Mouse (Mus musculus) forebrain, embryonic 12.5 days (tissue): Measurements from ENCODE around the gene Wdr70. TPM values are rescaled to one million over a fixed set of nuclear protein-coding genes. Genes with fewer than 3 reads are reported as not detected.
"Not testable (repeated sequence)": the region's sequence is repeated elsewhere in the genome, so short reads cannot be mapped to it uniquely, and the experiment has no call there.

ENCODE experiments used
- ATAC-seq: fragments of 200-750 bp; cut with Nextera tagmentation; 2 replicates; pipeline ENCODE4 v1.8.0; 2017; ENCODE audit warnings: moderate TSS enrichment; ENCODE audit not compliant: low FRiP score
- H3K27ac ChIP-seq: fragments of 300-500 bp; sonication (generic); 2 replicates; pipeline ENCODE4 v1.5.1; 2016; ENCODE audit warnings: mild to moderate bottlenecking
- H3K27me3 ChIP-seq: fragments of 300-500 bp; sonication (generic); 2 replicates; pipeline ENCODE4 v1.6.1; 2016; ENCODE audit warnings: mild to moderate bottlenecking
- H3K36me3 ChIP-seq: fragments of 300-500 bp; sonication (generic); replicated peaks from 2 replicates; pipeline ENCODE4 v1.6.1; 2016; ENCODE audit warnings: mild to moderate bottlenecking
- H3K4me1 ChIP-seq: fragments of 300-500 bp; sonication (generic); 2 replicates; pipeline ENCODE4 v1.6.1; 2016
- H3K4me2 ChIP-seq: fragments of 300-500 bp; sonication (generic); 2 replicates; pipeline ENCODE4 v1.6.1; 2016; ENCODE audit warnings: mild to moderate bottlenecking, moderate library complexity
- H3K4me3 ChIP-seq: fragments of 300-500 bp; sonication (generic); replicated peaks from 2 replicates; pipeline ENCODE4 v1.5.1; 2016; ENCODE audit warnings: mild to moderate bottlenecking
- H3K9ac ChIP-seq: fragments of 300-500 bp; sonication (generic); 2 replicates; pipeline ENCODE4 v1.6.1; 2016; ENCODE audit warnings: mild to moderate bottlenecking
- H3K9me3 ChIP-seq: fragments of 300-500 bp; sonication (generic); 2 replicates; pipeline ENCODE4 v1.6.1; 2016
- WGBS: fragments of 180-500 bp; shearing (Covaris S2); methylation state at CpG from one replicate; pipeline ENCODE4 v1.1.7; 2016; 5-methylcytosine and 5-hydroxymethylcytosine counted together
- polyA plus RNA-seq: library from polyadenylated mRNA; unstranded; fragments of >200 nt; fragmentation: Nextera tagmentation; extraction: Ambion mirVana; gene quantifications from 2 replicates; pipeline ENCODE4 v1.2.1, GENCODE M21; 2016

Gene Wdr70
- 65.1 and 68.7 TPM in 2 replicates for polyA plus RNA-seq

DNA sequence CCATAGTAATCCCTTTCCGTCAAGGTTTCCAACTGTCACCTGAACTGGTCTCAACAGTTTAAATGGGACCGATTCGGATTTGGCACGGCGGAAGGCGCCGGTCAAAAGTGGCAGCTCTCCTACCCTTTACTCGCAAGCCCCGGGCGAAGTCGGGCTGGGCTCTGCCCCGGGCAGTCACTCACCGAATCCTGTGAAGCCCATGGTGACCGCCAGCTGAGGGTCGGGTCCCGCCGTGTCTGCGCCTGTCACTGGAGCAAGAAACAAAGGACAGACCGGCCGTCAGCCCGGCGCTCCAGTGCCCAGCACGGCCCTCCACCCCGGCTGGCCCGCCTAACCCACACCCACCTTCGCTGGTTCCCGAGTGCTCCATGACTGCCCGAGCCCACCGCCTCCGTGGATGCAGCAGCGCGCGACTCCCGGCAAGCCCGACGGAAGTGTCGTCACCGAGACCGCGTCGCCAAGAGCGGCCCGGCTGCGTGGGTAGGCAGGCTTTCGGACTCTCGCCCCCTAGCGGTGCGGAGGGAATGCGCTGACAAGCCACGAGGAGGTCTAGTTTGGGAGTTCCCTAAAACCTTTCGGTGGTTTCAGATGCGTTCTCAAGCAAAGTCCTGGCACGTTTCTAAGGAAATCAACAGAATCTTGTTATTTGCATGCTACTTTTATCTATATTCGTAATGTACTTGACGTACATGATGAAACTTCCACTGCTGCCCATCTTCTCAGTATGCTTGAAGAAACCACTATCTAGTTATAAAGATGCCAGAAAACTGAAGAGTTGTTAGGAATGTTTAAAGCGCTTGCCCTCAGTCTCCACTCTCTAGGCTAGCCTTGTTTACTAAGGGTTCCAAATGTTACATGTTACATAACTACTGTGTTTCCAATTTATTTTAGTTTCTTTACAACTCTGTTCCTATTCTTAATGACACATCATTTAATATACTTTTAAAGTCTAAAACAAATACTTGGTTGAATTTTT lies at the start of gene Wdr70:
Gene Wdr70, minus strand, starts transcription at position 436 of the 976 bp plus-strand sequence.
- peaks cover 5% of the 10 kb centered on the region for H3K4me1 ChIP-seq
- H3K27me3 ChIP-seq = no peaks in the 10 kb centered on the region
- H3K4me3 ChIP-seq = peak within 1 kb of the TSS; percentile 75
- 2% methylated on average over 56 of the region's 56 CpGs for WGBS
- H3K27ac ChIP-seq = no peak within 1 kb of the TSS
- H3K9ac ChIP-seq = peak within 1 kb of the TSS; percentile 76
- peak; percentile 95 for ATAC-seq
- peaks cover 16% of the 10 kb centered on the region; the same call in 1 of the 2 replicates for H3K36me3 ChIP-seq
- no peaks in the 10 kb centered on the region for H3K9me3 ChIP-seq
- peak within 1 kb of the TSS; percentile 50 for H3K4me2 ChIP-seq

GRCm38 (mm10) chr15:8135606-8136005 lies 36.6 kb upstream of the Wdr70 start:
- WGBS = 93% methylated on average over 5 of the region's 5 CpGs

GRCm38 (mm10) chr15:8131761-8132160 lies 32.8 kb upstream of the Wdr70 start:
- H3K36me3 ChIP-seq = peaks cover 93% of the 10 kb centered on the region
- no peaks in the 10 kb centered on the region for H3K27me3 ChIP-seq
- H3K9me3 ChIP-seq = no peaks in the 10 kb centered on the region
- no peak overlapping the region for H3K9ac ChIP-seq
- ATAC-seq = no peak
- no peak overlapping the region for H3K27ac ChIP-seq
- H3K4me3 ChIP-seq = no peak overlapping the region
- no peaks in the 10 kb centered on the region for H3K4me1 ChIP-seq
- no peak overlapping the region for H3K4me2 ChIP-seq

More at GRCm38 (mm10) chr15:8135606-8136005, 36.6 kb upstream of the Wdr70 start:
- Histone ChIP-seq H3K4me2 (no peak overlapping the region), H3K27me3 (no peaks in the 10 kb centered on the region), H3K9me3 (no peaks in the 10 kb centered on the region), H3K4me1 (no peaks in the 10 kb centered on the region), H3K4me3 (no peak overlapping the region), H3K9ac (no peak overlapping the region), H3K27ac (no peak overlapping the region), H3K36me3 (peaks cover 87% of the 10 kb centered on the region)
- ATAC-seq = no peak

DNA sequence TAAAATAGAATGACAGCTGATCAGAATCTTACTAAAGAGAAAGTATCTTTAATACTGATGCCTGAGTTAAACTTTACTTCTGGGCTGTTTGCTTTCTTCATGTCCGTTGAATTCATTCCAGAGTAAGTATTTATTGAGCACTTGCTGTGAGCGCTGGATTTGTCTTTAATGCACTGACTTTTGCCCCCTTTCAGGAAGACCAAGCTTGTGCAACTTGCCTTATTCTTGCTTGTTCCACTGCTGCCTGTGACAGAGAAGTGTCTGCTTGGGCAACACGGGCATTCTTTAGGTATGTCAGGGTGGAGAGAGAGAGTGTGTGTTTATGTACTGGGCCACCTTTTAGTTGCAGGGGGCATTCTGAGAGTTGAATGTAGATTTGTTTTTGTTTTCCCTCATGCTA lies 32.3 kb upstream of the Wdr70 start:
- ATAC-seq = no peak
- H3K4me3 ChIP-seq = no peak overlapping the region
- peaks cover 93% of the 10 kb centered on the region for H3K36me3 ChIP-seq
- H3K9me3 ChIP-seq = no peaks in the 10 kb centered on the region
- no peak overlapping the region for H3K27ac ChIP-seq
- H3K4me2 ChIP-seq = no peak overlapping the region
- H3K9ac ChIP-seq = no peak overlapping the region
- H3K4me1 ChIP-seq = no peaks in the 10 kb centered on the region
- H3K27me3 ChIP-seq = no peaks in the 10 kb centered on the region
- WGBS = 91% methylated on average over 3 of the region's 3 CpGs

DNA sequence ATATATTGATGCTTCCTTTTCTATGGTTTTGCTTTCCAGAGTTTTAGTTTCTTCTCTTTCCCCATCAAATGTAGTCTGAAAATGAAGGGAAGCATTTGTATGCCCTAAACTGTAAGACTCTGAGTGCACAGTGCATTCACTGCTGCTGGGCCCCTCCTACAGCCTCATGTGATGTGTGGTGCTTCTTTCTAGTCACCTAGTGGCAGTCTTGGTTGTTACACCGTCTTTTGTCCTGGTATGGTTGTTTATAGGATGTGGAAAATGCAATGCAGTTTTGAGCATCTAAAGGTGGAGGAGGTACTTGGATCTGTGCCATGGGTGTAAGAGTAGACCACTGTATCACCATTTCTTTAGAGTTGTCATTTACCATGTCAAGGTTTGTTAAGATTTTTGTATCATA lies 30.3 kb upstream of the Wdr70 start:
- Histone ChIP-seq H3K9me3 (no peaks in the 10 kb centered on the region), H3K4me2 (no peak overlapping the region), H3K4me1 (no peaks in the 10 kb centered on the region), H3K9ac (no peak overlapping the region), H3K36me3 (peaks cover 80% of the 10 kb centered on the region), H3K27ac (no peak overlapping the region), H3K4me3 (no peak overlapping the region), H3K27me3 (no peaks in the 10 kb centered on the region)
- 74% methylated on average over 1 of the region's 1 CpGs for WGBS
- no peak for ATAC-seq

GRCm38 (mm10) chr15:8109782-8110181 lies 10.8 kb upstream of the Wdr70 start:
- peak overlapping the region; percentile 78 for H3K9ac ChIP-seq
- H3K27me3 ChIP-seq = no peaks in the 10 kb centered on the region
- peak overlapping the region; percentile 82 for H3K4me3 ChIP-seq
- 7% methylated on average over 8 of the region's 8 CpGs for whole genome bisulfite sequencing
- H3K27ac ChIP-seq = no peak overlapping the region
- H3K4me1 ChIP-seq = peaks cover 17% of the 10 kb centered on the region
- peak overlapping the region; percentile 69 for H3K4me2 ChIP-seq
- H3K9me3 ChIP-seq = no peaks in the 10 kb centered on the region
- no peak for ATAC-seq
- peaks cover 27% of the 10 kb centered on the region for H3K36me3 ChIP-seq

- under 1% methylated on average over 53 of the region's 54 CpGs for WGBS
- ATAC-seq = peak; percentile 96
- no peaks in the 10 kb centered on the region for H3K27me3 ChIP-seq
- peaks cover 24% of the 10 kb centered on the region for H3K36me3 ChIP-seq
- H3K4me3 ChIP-seq = peak within 1 kb of the TSS; percentile 82
- H3K9ac ChIP-seq = peak within 1 kb of the TSS; percentile 78
- peak within 1 kb of the TSS; percentile 82 for H3K27ac ChIP-seq
- H3K4me1 ChIP-seq = peaks cover 17% of the 10 kb centered on the region
- H3K4me2 ChIP-seq = peak within 1 kb of the TSS; percentile 69
- no peaks in the 10 kb centered on the region for H3K9me3 ChIP-seq
Observed at GRCm38 (mm10) chr15:8108966-8109743, 10.1 kb upstream of the Wdr70 start, which contains the start of gene Nup155. TSS of gene Nup155 (plus strand) at chr15:8109273.

- 65% methylated on average over 19 of the region's 19 CpGs for WGBS
- H3K27me3 ChIP-seq = no peaks in the 10 kb centered on the region
- ATAC-seq = peak; percentile 40
- H3K36me3 ChIP-seq = peaks cover 17% of the 10 kb centered on the region
- H3K4me2 ChIP-seq = peak overlapping the region; percentile 69
- peaks cover 17% of the 10 kb centered on the region for H3K4me1 ChIP-seq
- H3K27ac ChIP-seq = peak overlapping the region; percentile 82; the same call in 1 of the 2 replicates
- H3K4me3 ChIP-seq = peak overlapping the region; percentile 82
- H3K9me3 ChIP-seq = no peaks in the 10 kb centered on the region
- peak overlapping the region; percentile 78 for H3K9ac ChIP-seq
Observed at GRCm38 (mm10) chr15:8108360-8108965, 9.5 kb upstream of the Wdr70 start.

GRCm38 (mm10) chr15:8101975-8102542 lies 3.0 kb upstream of the Wdr70 start:
- not testable (repeated sequence) for H3K4me2 ChIP-seq, H3K27me3 ChIP-seq, ATAC-seq, H3K9ac ChIP-seq, H3K27ac ChIP-seq, H3K36me3 ChIP-seq, H3K9me3 ChIP-seq, H3K4me1 ChIP-seq, H3K4me3 ChIP-seq
- 86% methylated on average over 14 of the region's 15 CpGs for WGBS

GRCm38 (mm10) chr15:8097853-8098252 lies 1.2 kb downstream of the Wdr70 start:
- ATAC-seq = no peak
- H3K4me2 ChIP-seq = peak overlapping the region; percentile 50
- 23% methylated on average over 7 of the region's 7 CpGs for WGBS
- no peak overlapping the region for H3K9ac ChIP-seq
- no peak overlapping the region for H3K27ac ChIP-seq
- H3K4me1 ChIP-seq = peaks cover 5% of the 10 kb centered on the region
- no peaks in the 10 kb centered on the region for H3K27me3 ChIP-seq
- H3K36me3 ChIP-seq = peaks cover 23% of the 10 kb centered on the region; the same call in 1 of the 2 replicates
- H3K9me3 ChIP-seq = no peaks in the 10 kb centered on the region
- H3K4me3 ChIP-seq = peak overlapping the region; percentile 75

GRCm38 (mm10) chr15:8092668-8093067 lies 6.3 kb downstream of the Wdr70 start:
- H3K4me2 ChIP-seq, H3K27ac ChIP-seq, H3K4me1 ChIP-seq, H3K9me3 ChIP-seq, H3K27me3 ChIP-seq, H3K4me3 ChIP-seq, ATAC-seq, H3K9ac ChIP-seq: not testable (repeated sequence)
- WGBS = 83% methylated on average over 1 of the region's 1 CpGs
- peaks cover 36% of the 10 kb centered on the region for H3K36me3 ChIP-seq
